Mouse (Mus musculus) cortical plate, adult 2 months (tissue): ENCODE data around the gene Arl11. TPM values are rescaled to one million over a fixed set of nuclear protein-coding genes. Genes with fewer than 3 reads are reported as not detected.

Experiments
- H3K27ac ChIP-seq: fragments of 200-500 bp; 2 replicates; pipeline ENCODE4 v1.5.1; 2012; ENCODE audit warnings: low read length, control low read depth, inconsistent platforms; ENCODE audit not compliant: insufficient read depth
- H3K4me1 ChIP-seq: fragments of 200-500 bp; 2 replicates; pipeline ENCODE4 v1.6.1; 2011; ENCODE audit warnings: low read length; ENCODE audit not compliant: control insufficient read depth, insufficient read depth
- H3K4me3 ChIP-seq: fragments of 200-500 bp; 2 replicates; pipeline ENCODE4 v1.5.1; 2011; ENCODE audit warnings: mild to moderate bottlenecking, low read length, control low read depth; ENCODE audit not compliant: insufficient read depth
- CTCF ChIP-seq: fragments of 200-500 bp; IDR thresholded peaks from 2 replicates; pipeline ENCODE4 v1.5.1; 2011; ENCODE audit warnings: mild to moderate bottlenecking, control low read depth, low read length; ENCODE audit not compliant: insufficient read depth; ENCODE audit errors: extremely low read depth
- POLR2A ChIP-seq: fragments of 200-500 bp; IDR thresholded peaks from 2 replicates; pipeline ENCODE4 v1.6.1; 2011; ENCODE audit warnings: mild to moderate bottlenecking, low read length, control low read depth; ENCODE audit not compliant: insufficient read depth; ENCODE audit errors: extremely low read depth
- polyA plus RNA-seq: library from polyadenylated mRNA; depleted of rRNA; stranded (reverse); fragments of >200 nt; gene quantifications from 2 replicates; pipeline ENCODE4 v1.2.3, GENCODE M21; 2012; rRNA removed

Arl11 gene
- 1.1 and 1.5 TPM in 2 replicates for polyA plus RNA-seq

GRCm38 (mm10) chr14:61309593-61309992 is at the start of gene Arl11:
Arl11 (plus strand) TSS chr14:61309753.
- H3K27ac ChIP-seq = no peak within 1 kb of the TSS
- H3K4me1 ChIP-seq = no peaks in the 10 kb centered on the region
- H3K4me3 ChIP-seq = no peak within 1 kb of the TSS
- TF ChIP-seq CTCF (no peak), POLR2A (no peak)

GRCm38 (mm10) chr14:61267908-61268475 is 41.6 kb upstream of the Arl11 start:
- H3K4me3 ChIP-seq = no peak overlapping the region
- no peak for TF ChIP-seq POLR2A
- TF ChIP-seq CTCF = no peak
- no peaks in the 10 kb centered on the region for H3K4me1 ChIP-seq
- no peak overlapping the region for H3K27ac ChIP-seq

GRCm38 (mm10) chr14:61274414-61275198 is 34.9 kb upstream of the Arl11 start:
- Histone ChIP-seq H3K27ac (no peak overlapping the region), H3K4me3 (no peak overlapping the region), H3K4me1 (no peaks in the 10 kb centered on the region)
- no peak for TF ChIP-seq POLR2A
- no peak for TF ChIP-seq CTCF

- Histone ChIP-seq H3K4me3 (no peak overlapping the region), H3K27ac (no peak overlapping the region), H3K4me1 (no peaks in the 10 kb centered on the region)
- TF ChIP-seq CTCF (peak; percentile 39), POLR2A (no peak)
Measured at GRCm38 (mm10) chr14:61277285-61277684, 32.3 kb upstream of the Arl11 start.

GRCm38 (mm10) chr14:61278676-61279300 is 30.8 kb upstream of the Arl11 start:
- Histone ChIP-seq H3K27ac (no peak overlapping the region), H3K4me1 (no peaks in the 10 kb centered on the region), H3K4me3 (no peak overlapping the region)
- TF ChIP-seq POLR2A (no peak), CTCF (no peak)

GRCm38 (mm10) chr14:61288606-61289286 is 20.8 kb upstream of the Arl11 start:
- H3K4me1 ChIP-seq = no peaks in the 10 kb centered on the region
- TF ChIP-seq CTCF = no peak
- TF ChIP-seq POLR2A = no peak
- no peak overlapping the region for H3K4me3 ChIP-seq
- H3K27ac ChIP-seq = no peak overlapping the region

GRCm38 (mm10) chr14:61290664-61291063 is 18.9 kb upstream of the Arl11 start:
- no peak overlapping the region for H3K27ac ChIP-seq
- no peak for TF ChIP-seq POLR2A
- TF ChIP-seq CTCF = no peak
- H3K4me3 ChIP-seq = no peak overlapping the region
- H3K4me1 ChIP-seq = no peaks in the 10 kb centered on the region

- no peak overlapping the region for H3K27ac ChIP-seq
- no peaks in the 10 kb centered on the region for H3K4me1 ChIP-seq
- H3K4me3 ChIP-seq = no peak overlapping the region
- TF ChIP-seq POLR2A (no peak), CTCF (peak; percentile 48)
Measured at GRCm38 (mm10) chr14:61293884-61294737, 15.4 kb upstream of the Arl11 start.

GRCm38 (mm10) chr14:61294738-61295079 is 14.8 kb upstream of the Arl11 start:
- no peak overlapping the region for H3K27ac ChIP-seq
- no peaks in the 10 kb centered on the region for H3K4me1 ChIP-seq
- no peak overlapping the region for H3K4me3 ChIP-seq
- TF ChIP-seq CTCF (peak; percentile 58), POLR2A (no peak)
